22 mouse cellular contexts compared by ENCODE assay signal in genomic region chr10:67197829-67198228, GRCm38 (mm10).
DNase-seq lines count a peak whose midpoint lies in the region; ATAC-seq and TF ChIP-seq lines count a peak whose summit lies in the region.
"Had no signal": no experiment of that assay in that cellular context is flagged by ENCODE, and none has a peak within 500 bp of the region (broad histone marks: within the 10 kb centered on the region; RNA-seq: fewer than 3 reads in every experiment).

No protein-coding gene starts in this region.

- no peak for DNase-seq in cerebellum, adult 11 months
- DNase-seq in frontal cortex, postnatal 14 days (ENCODE audit: low spot score in 2 of 2): no peak
- peak; percentile 19 for DNase-seq in lung, embryonic 14.5 days
- DNase-seq in lung, postnatal 36 days: no peak
- peak; percentile 44 to 57 for DNase-seq in cerebellum, postnatal 25 days
- DNase-seq in right cerebral cortex, postnatal 25 days: no peak
- DNase-seq: adrenal gland, postnatal 14 days; B cell, adult 2 months; gastrocnemius, postnatal 36 days; heart, adult 18-20 months; heart, postnatal 14 days; kidney, adult 11 months had no signal

- 0 out of 2 replicates have a peak, but pooled peaks cover 3% of the 10 kb centered on the region for H3K4me1 ChIP-seq in lung, embryonic 14.5 days (ENCODE audit: insufficient read depth)

- no peak for TF ChIP-seq CTCF in lung, embryonic 14.5 days (IDR thresholded peaks at IDR 0.05; ENCODE audit: low read depth)

- no peaks in the 10 kb centered on the region for H3K36me3 ChIP-seq in lung, embryonic 14.5 days (ENCODE audit: insufficient read depth)
- H3K36me3 ChIP-seq: hindbrain, embryonic 13.5 days had no signal

- ATAC-seq in cerebellum, adult (ENCODE audit: insufficient number of reproducible peaks, low FRiP score, low TSS enrichment): peak; percentile 72
- ATAC-seq in frontal cortex, adult (ENCODE audit: low TSS enrichment): peak; percentile 64
- no peak for ATAC-seq in lung, embryonic 14.5 days (ENCODE audit: insufficient read depth)
- ATAC-seq: CD4-positive, CD25-positive, alpha-beta regulatory T cell, adult 4 months; forebrain, embryonic 16.5 days; hindbrain, postnatal 0 days had no signal

- H3K27me3 ChIP-seq in lung, embryonic 14.5 days (ENCODE audit: insufficient read depth, low read length): no peaks in the 10 kb centered on the region
- H3K27me3 ChIP-seq: embryonic facial prominence, embryonic 12.5 days; heart, embryonic 15.5 days; hindbrain, embryonic 13.5 days had no signal

- H3K9me3 ChIP-seq in lung, embryonic 14.5 days (ENCODE audit: low read depth, low read length): no peaks in the 10 kb centered on the region
- H3K9me3 ChIP-seq: embryonic facial prominence, embryonic 12.5 days; G1E; heart, embryonic 10.5 days; heart, embryonic 15.5 days; hindbrain, embryonic 13.5 days had no signal

- H3K9ac ChIP-seq in lung, embryonic 14.5 days: no peak overlapping the region
- H3K9ac ChIP-seq: embryonic facial prominence, embryonic 12.5 days; heart, embryonic 15.5 days; hindbrain, embryonic 13.5 days had no signal

- 49% methylated on average over 2 of the region's 2 CpGs for WGBS in lung, embryonic 14.5 days

- H3K4me2 ChIP-seq in lung, embryonic 14.5 days: no peak overlapping the region
- H3K4me2 ChIP-seq: embryonic facial prominence, embryonic 12.5 days; heart, embryonic 15.5 days; hindbrain, embryonic 13.5 days had no signal

- no peak overlapping the region for H3K27ac ChIP-seq in lung, embryonic 14.5 days (ENCODE audit: low read depth)
- H3K27ac ChIP-seq: embryonic facial prominence, embryonic 12.5 days; heart, embryonic 10.5 days; heart, embryonic 15.5 days; hindbrain, embryonic 13.5 days; hindbrain, postnatal 0 days had no signal

- no peak overlapping the region for H3K4me3 ChIP-seq in lung, embryonic 14.5 days (ENCODE audit: low read depth, low read length)
- H3K4me3 ChIP-seq: embryonic facial prominence, embryonic 12.5 days; heart, embryonic 10.5 days; heart, embryonic 15.5 days; hindbrain, embryonic 13.5 days had no signal

Comparison
In these comparisons a context has a peak if more than half of its experiments do, and no peak if none do; other contexts are left out.
1. DNase-seq: peak in lung, embryonic 14.5 days (single experiment) and cerebellum, postnatal 25 days (2 of 2); none in cerebellum, adult 11 months (single experiment), frontal cortex, postnatal 14 days (0 of 2), lung, postnatal 36 days (single experiment) and right cerebral cortex, postnatal 25 days (single experiment).